Mouse (Mus musculus) heart, adult 2 months (tissue): ENCODE results near the gene Dcp1b. TPM values are rescaled to one million over a fixed set of nuclear protein-coding genes. Genes with fewer than 3 reads are reported as not detected.

Experiments
- DNase-seq, 2 experiments: peaks; one replicate each; pipeline ENCODE4 v3.0.0; 2021
- H3K27ac ChIP-seq: fragments of 200-600 bp; 2 replicates; pipeline ENCODE4 v1.8.1; 2022
- H3K27me3 ChIP-seq: fragments of 200-500 bp; 2 replicates; pipeline ENCODE4 v1.6.1; 2012; ENCODE audit warnings: mild to moderate bottlenecking, low read length, inconsistent platforms, mixed read lengths; ENCODE audit not compliant: control insufficient read depth, insufficient read depth
- H3K36me3 ChIP-seq: fragments of 200-500 bp; 2 replicates; pipeline ENCODE4 v1.6.1; 2012; ENCODE audit warnings: low read length, inconsistent platforms; ENCODE audit not compliant: control insufficient read depth, insufficient read depth
- H3K4me1 ChIP-seq: fragments of 200-500 bp; 2 replicates; pipeline ENCODE4 v1.6.1; 2011; ENCODE audit warnings: low read length; ENCODE audit not compliant: control insufficient read depth, insufficient read depth
- H3K4me3 ChIP-seq: fragments of 200-600 bp; 2 replicates; pipeline ENCODE4 v1.8.1; 2022
- H3K79me2 ChIP-seq: fragments of 200-500 bp; replicated peaks from 2 replicates; pipeline ENCODE4 v1.6.1; 2012; ENCODE audit warnings: mild to moderate bottlenecking, inconsistent platforms, low read length, moderate library complexity, mixed read lengths; ENCODE audit not compliant: control insufficient read depth, insufficient read depth
- H3K9ac ChIP-seq: fragments of 200-500 bp; 2 replicates; pipeline ENCODE4 v1.6.1; 2012; ENCODE audit warnings: low read depth, mild to moderate bottlenecking, control low read depth, inconsistent platforms, low read length, mixed read lengths
- CTCF ChIP-seq: fragments of 200-600 bp; IDR thresholded peaks from 2 replicates; pipeline ENCODE4 v1.8.1; 2022; ENCODE audit warnings: antibody characterized with exemption, mild to moderate bottlenecking, moderate library complexity
- EP300 ChIP-seq: fragments of 200-500 bp; IDR thresholded peaks from 2 replicates; pipeline ENCODE4 v1.6.1; 2011; ENCODE audit warnings: low read depth, low read length, control low read depth; ENCODE audit not compliant: insufficient read depth
- POLR2A ChIP-seq: fragments of 200-500 bp; IDR thresholded peaks from 2 replicates; pipeline ENCODE4 v1.6.1; 2011; ENCODE audit warnings: mild to moderate bottlenecking, low read depth, low read length, control low read depth; ENCODE audit not compliant: insufficient read depth
- WGBS: fragments of 180-500 bp; shearing (Covaris S2); methylation state at CpG from one replicate; pipeline ENCODE4 v1.1.7; 2018; 5-methylcytosine and 5-hydroxymethylcytosine counted together
- intact Hi-C: fragments of 180-260 bp; cut with DNase I; formaldehyde crosslinking; loops from one replicate; pipeline ENCODE4 v1.15.1; 2025
- long read RNA-seq: library from polyadenylated mRNA; stranded (forward); transcript quantifications from one replicate; pipeline ENCODE4 v2.0.0, GENCODE M21; 2021
- polyA plus RNA-seq: library from polyadenylated mRNA; depleted of rRNA; stranded (reverse); fragments of >200 nt; gene quantifications from 2 replicates; pipeline ENCODE4 v1.2.3, GENCODE M21; 2012; rRNA removed
- total RNA-seq, 2 experiments: library from RNA; stranded (reverse); gene quantifications; 2 replicates each; pipeline ENCODE4 v1.2.3; 2021

Gene Dcp1b
- total RNA-seq = 1 to 10 TPM; 2.6 to 2.7 TPM
- polyA plus RNA-seq = 4.8 and 4.9 TPM in 2 replicates
- long read RNA-seq, partial matches to known transcripts = 1 of 1 reads
- long read RNA-seq, other reads (novel, unspliced or antisense) = 0 of 1 reads

- under 1% methylated on average over 65 of the region's 65 CpGs for WGBS
- Histone ChIP-seq H3K79me2 (peaks cover 2% of the 10 kb centered on the region; the same call in 1 of the 2 replicates), H3K9ac (peak within 1 kb of the TSS; percentile 77), H3K4me1 (peaks cover 11% of the 10 kb centered on the region), H3K27me3 (no peaks in the 10 kb centered on the region), H3K27ac (peak within 1 kb of the TSS; percentile 94), H3K4me3 (peak within 1 kb of the TSS; percentile 74), H3K36me3 (peaks cover 24% of the 10 kb centered on the region)
- DNase-seq = peak; percentile 89
- intact Hi-C loops = no loop called here
- TF ChIP-seq POLR2A (peak; percentile 59), EP300 (0 out of 2 replicates have a peak, but pooled peaks have one; percentile 35), CTCF (peak; percentile 64)
Measured at GRCm38 (mm10) chr6:119175078-119175853, at the start of gene Dcp1b. TSS of gene Dcp1b (plus strand) at chr6:119175253.

- Histone ChIP-seq H3K27ac (no peak overlapping the region), H3K4me3 (no peak overlapping the region), H3K27me3 (no peaks in the 10 kb centered on the region), H3K4me1 (no peaks in the 10 kb centered on the region), H3K79me2 (no peaks in the 10 kb centered on the region), H3K9ac (no peak overlapping the region), H3K36me3 (no peaks in the 10 kb centered on the region; the same call in 1 of the 2 replicates)
- TF ChIP-seq CTCF (no peak), POLR2A (no peak), EP300 (no peak)
- 81% methylated on average over 3 of the region's 3 CpGs for WGBS
- DNase-seq = no peak
- intact Hi-C loops = loop anchor here (5.0 kb wide), 1 partner anchor 220 kb away; no protein-coding TSS in a partner anchor
Measured at GRCm38 (mm10) chr6:119126991-119127390, 48.1 kb upstream of the Dcp1b start.

- WGBS = 57% methylated on average over 1 of the region's 1 CpGs
- Histone ChIP-seq H3K4me3 (no peak overlapping the region), H3K27ac (no peak overlapping the region), H3K27me3 (no peaks in the 10 kb centered on the region), H3K79me2 (no peaks in the 10 kb centered on the region; the same call in 1 of the 2 replicates), H3K4me1 (peaks cover 3% of the 10 kb centered on the region; the same call in 1 of the 2 replicates), H3K36me3 (peaks cover 6% of the 10 kb centered on the region; the same call in 1 of the 2 replicates), H3K9ac (no peak overlapping the region)
- intact Hi-C loops = loop anchor here (5.0 kb wide), 1 partner anchor 219 kb away; no protein-coding TSS in a partner anchor
- no peak for DNase-seq
- TF ChIP-seq EP300 (no peak), CTCF (no peak), POLR2A (no peak)
Measured at GRCm38 (mm10) chr6:119128076-119128475, 47.0 kb upstream of the Dcp1b start.

GRCm38 (mm10) chr6:119128521-119128920, 46.5 kb upstream of the Dcp1b start:
- H3K4me1 ChIP-seq = peaks cover 3% of the 10 kb centered on the region; the same call in 1 of the 2 replicates

GRCm38 (mm10) chr6:119129664-119130063, 45.4 kb upstream of the Dcp1b start:
- peak; percentile 80 for TF ChIP-seq CTCF
- TF ChIP-seq EP300 = 0 out of 2 replicates have a peak, but pooled peaks have one; percentile 24
- no peak for TF ChIP-seq POLR2A
- Histone ChIP-seq H3K27ac (no peak overlapping the region), H3K27me3 (no peaks in the 10 kb centered on the region), H3K4me3 (no peak overlapping the region), H3K9ac (no peak overlapping the region), H3K36me3 (peaks cover 11% of the 10 kb centered on the region; the same call in 1 of the 2 replicates), H3K79me2 (no peaks in the 10 kb centered on the region; the same call in 1 of the 2 replicates), H3K4me1 (peaks cover 3% of the 10 kb centered on the region; the same call in 1 of the 2 replicates)
- WGBS = 53% methylated on average over 5 of the region's 5 CpGs
- DNase-seq = peak in 1 of 2 experiments; percentile 58
- intact Hi-C loops = loop anchor here (5.0 kb wide), 1 partner anchor 218 kb away; no protein-coding TSS in a partner anchor

More at GRCm38 (mm10) chr6:119128521-119128920, 46.5 kb upstream of the Dcp1b start:
- Histone ChIP-seq H3K79me2 (no peaks in the 10 kb centered on the region; the same call in 1 of the 2 replicates), H3K9ac (no peak overlapping the region), H3K27ac (no peak overlapping the region), H3K27me3 (no peaks in the 10 kb centered on the region), H3K36me3 (peaks cover 7% of the 10 kb centered on the region; the same call in 1 of the 2 replicates), H3K4me3 (no peak overlapping the region)
- intact Hi-C loops = loop anchor here (5.0 kb wide), 1 partner anchor 219 kb away; no protein-coding TSS in a partner anchor
- no peak for DNase-seq
- no peak for TF ChIP-seq CTCF
- whole genome bisulfite sequencing = 76% methylated on average over 8 of the region's 8 CpGs
